Mouse (Mus musculus) ovary, postnatal 36 days (tissue): ENCODE measurements around the gene Haus8.
"Not testable (repeated sequence)": the region's sequence is repeated elsewhere in the genome, so short reads cannot be mapped to it uniquely, and the experiment has no call there.

Source experiments
- DNase-seq: peaks from one replicate; pipeline ENCODE4 v3.0.0; 2022; ENCODE audit warnings: low spot score, mixed read lengths

Haus8 gene

DNA sequence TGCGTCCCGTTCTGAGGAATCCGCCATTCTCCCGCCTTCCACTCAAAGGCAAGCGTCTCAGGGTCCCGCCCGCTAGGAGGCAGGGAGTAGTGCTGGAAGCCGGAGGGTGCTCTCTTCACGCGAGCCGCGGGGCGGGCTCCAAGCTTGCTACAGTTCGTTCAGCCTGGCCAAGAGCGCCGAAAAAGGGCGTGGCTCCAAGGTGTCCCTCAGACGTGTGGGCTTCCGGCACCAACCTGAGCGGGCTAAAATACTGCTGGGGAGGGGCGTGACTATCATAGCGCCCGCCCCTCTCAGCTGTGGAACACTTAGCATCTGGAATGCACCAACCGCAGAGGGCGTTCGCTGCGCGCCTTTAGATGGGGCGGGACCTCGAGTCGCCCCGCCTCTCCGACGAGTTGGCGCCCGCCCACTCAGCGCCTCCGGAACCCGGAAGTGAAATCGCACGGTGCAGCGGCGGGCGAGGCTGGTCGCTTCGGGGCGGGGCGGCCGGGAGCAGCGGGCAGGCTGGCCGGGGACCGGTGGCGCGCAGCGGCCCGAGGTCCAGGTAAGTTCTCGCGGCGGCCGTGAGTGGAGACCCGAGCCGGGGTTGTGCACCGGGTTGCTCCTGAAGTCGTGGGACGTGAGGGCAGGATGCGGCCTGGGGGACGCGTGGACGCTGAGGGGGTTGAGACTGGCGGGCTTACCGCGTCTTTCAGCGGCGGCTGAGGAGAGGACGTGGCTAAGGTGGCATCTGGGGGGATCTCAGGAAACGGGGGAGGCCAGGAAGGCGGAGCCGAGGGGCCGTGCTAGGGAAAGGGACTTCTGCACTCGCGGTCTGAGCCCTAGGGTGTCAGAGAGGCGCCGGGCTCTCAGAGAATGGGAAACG is at the start of gene Haus8, which contains the start of gene Myo9b:
Gene Haus8 (minus strand): TSS at position 649 of the 865 bp plus-strand sequence.
Gene Myo9b (plus strand): TSS at position 429 of the 865 bp plus-strand sequence.
- peak; percentile 99 for DNase-seq

DNA sequence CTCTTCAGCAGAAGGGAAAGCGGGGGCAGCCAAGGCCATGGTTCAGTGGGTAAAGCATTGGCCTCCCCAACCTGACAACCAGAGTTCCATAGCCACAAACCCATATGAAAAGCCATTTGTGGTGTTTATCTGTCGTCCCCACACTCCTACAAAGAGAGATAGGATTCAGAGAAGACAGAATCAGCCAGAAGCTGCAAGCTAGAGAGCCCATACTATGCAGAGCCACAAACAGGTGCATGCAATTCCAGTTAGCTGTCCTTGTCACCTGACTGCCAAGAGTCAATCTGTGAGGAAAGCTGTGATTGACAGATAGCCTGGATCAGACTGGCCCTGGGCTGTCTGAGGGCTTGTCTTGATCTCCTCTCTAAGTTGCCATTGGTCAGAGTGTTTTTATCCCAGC is 47.0 kb upstream of the Haus8 start:
- DNase-seq: not testable (repeated sequence)

DNA sequence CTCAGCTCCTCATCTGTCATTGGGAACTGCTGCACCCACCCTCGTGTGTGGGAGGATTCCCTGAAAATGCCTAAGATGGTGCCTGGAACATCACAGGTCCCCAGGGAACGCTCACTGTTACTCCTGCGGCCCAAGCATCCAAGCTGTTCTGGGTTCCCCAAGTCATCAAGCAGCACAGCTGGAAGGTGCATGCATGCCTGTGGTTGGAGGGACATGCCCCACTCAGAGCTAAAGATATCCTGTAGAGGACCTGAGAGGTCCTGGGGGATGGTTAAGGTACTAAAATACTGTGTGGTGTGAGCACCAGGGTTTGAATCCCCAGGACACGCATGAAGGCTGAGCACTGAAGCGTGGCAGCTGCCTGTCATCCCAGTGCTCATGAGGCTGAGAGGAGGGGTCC is 45.9 kb upstream of the Haus8 start:
- DNase-seq: not testable (repeated sequence)

DNA sequence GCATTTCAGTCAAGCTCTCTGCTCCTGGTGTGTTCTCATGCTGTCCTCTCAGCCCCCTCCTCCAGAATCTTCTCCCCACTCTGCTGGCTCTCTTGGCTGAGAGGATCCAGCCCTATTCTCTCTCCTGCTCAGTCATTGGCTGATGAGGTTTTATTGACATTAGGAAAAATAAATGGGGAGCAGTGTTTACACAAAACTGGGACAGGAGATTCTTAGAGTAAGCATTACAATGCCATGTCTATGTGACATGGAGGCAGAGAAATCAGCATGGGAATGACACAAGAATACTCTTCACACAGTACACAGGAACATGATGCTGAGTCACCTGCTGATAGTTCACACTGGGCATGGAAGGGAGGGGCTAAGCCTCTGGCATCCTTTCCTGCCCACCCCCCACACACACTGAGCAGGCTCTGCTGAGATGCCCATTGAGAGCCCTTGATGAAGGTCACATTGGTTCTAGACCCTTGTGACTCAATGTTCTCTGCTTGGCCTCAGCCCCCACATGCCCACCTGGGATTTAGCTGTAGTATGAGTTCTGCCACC is 43.8 kb upstream of the Haus8 start:
- DNase-seq: no peak

DNA sequence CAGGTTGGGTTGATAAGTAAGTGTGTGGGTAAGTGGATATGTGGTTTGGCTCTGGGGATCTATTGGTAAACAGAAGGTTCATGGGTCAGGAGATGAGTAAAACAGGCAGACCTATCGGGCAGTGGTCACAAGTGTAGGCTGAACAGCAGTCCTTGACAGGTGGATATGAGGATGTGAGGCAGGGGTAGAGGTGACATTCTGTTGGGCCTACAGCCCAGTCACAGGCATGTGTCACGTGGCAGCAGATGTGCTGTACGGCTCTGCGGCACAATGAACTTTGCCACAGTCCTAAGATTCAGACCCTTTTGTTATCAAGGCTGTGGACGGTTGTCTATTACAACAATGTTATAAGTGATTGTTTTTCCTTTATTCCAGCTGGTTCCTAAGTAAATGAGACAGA is 43.2 kb upstream of the Haus8 start:
- DNase-seq: no peak

DNA sequence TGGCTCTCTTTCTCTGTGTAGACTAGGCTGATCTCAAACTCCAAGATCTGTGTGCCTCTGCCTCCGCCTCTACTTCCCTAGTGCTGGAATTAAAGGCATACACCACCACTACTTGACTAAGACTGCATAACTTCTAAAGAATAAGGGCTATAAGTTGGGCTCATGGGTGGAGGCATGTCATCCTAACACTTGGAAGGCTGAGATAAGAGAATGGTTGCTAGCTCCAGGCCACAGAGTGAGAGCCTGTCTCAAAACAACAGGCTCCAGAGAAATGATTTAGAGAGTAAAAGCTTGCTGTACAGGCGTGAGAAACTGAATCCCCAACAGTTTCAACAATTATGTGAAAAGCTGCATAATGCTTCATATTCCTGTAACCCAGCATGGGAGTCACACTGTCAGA is 41.2 kb upstream of the Haus8 start:
- no peak for DNase-seq

DNA sequence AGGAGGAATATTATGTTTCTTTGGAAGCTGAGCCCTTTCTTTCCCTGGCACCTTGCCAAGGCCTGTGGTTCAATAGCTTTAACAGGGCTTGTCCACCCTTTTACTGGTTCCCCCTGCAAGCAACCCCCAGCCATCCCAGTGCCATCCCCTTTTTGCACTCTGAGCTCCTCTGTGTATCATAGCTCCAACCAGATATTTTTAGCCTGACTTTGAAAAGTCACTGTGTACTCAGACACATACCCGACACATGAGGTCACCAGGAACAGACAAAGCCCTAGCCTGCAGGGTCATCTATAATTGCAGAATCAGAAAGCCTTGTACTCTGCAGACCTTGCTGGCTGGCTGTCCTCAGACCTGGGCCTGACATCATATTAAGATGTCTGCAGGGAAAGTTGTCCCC is 40.0 kb upstream of the Haus8 start:
- peak; percentile 22 for DNase-seq

DNA sequence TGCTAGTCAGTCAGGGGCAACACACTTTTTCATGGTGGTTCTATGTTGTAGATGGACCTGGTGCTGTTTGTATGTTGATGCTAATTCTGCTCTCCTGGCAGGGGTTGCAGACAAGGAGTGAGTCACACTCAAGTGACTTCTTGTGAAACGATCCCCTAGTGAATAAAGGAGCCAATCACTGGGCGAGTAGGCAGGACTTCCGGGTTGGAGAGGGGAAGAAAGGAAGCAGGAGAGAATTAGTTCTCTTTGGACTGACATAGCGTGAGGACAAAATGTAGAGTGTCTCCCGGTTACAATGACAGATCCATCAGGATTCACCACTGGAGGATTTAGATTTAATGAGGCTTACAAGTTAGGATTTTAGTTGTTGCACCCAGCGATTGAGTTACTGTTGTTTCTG is 37.7 kb upstream of the Haus8 start:
- DNase-seq: no peak

DNA sequence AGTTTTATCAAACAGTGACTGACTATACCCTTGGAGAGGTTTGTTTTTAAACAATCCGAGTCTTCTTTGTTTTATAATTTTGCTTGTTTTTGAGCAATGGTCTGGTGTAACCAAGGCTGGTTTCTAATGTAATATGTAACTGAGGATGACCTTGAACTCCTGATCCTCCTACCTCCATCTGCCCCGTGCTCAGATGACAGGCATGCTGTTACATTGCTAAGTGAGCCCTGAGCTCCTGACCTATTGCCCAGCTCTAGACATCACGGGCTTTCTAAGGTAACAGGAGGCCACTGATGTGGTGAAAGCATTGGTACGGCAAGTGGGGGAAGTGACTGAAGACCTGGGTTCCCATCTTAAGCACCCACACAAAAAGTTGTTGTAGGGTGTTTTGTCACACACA is 35.2 kb upstream of the Haus8 start:
- no peak for DNase-seq

DNA sequence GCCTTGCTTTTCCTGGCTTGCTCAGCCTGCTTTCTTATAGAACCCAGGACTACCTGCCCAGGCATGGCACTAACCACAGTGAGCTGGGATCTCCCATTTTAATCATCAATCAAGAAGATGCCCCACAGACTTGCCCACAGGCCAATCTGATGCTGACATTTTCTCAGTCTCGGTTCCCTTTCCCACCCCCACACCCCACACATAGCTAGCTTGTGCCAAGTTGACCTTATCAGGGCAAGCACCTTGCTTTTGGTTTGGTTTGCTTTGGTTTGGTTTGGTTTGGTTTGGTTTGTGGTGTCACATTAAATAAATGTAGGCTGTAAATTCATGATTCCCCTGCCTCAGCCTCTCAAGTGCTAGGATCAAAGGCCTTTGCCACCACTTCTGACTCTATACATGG is 34.6 kb upstream of the Haus8 start:
- DNase-seq: no peak

DNA sequence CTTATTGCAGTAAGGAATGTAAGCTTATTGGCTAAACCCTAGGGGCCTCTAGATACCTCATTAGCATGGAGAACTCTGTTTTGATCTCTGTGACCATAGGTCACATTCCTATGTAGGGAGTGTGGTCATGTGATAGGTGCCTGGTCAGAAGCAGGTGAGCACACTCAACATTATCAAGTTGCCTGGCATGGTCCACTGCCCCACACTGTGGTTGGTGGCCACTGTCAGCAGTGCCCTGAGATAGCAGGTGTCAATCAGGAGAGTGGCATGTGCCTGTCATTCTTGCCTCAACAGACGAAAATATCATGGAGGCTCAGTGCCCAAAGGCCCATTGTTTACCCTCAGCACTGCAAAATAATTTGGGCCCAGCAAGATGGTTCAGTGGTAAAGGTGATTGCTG is 33.3 kb upstream of the Haus8 start:
- no peak for DNase-seq

DNA sequence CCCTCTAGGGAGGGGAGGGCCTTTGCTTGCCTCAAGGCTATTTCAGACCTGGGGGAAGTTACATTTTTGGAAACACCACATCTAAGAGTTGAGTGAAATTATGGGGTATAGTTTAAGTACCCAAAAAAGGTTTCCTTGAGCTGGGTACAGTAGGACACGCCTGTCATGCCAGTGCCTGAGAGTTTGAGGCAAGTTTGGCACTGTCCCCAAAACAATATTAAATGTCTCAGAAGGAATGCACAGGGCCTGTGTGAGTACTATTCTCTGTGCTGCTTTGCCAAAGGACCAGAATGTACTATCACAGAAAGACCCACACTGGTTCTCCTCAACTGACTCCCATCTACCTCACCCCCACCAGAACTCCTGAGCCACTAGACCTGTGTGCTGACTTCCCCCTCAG is 30.9 kb upstream of the Haus8 start:
- no peak for DNase-seq

DNA sequence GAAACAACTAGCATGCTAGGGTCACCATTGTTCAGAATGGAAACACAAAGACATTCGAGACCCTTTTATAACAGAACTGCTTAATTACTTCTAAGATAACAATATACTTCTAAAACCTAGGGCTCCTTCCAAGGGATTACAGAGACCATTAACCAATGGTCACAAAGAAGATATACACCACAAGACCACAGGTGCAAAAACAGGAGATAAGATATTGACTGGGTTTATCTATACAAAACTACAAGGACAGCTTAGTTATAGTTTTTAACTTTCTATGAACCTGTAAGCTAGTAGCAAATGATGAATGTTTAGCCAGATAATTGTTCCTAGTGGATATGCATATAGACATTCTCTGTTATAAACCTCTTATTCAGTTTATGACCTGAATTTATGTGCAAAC is 30.1 kb upstream of the Haus8 start:
- no peak for DNase-seq

DNA sequence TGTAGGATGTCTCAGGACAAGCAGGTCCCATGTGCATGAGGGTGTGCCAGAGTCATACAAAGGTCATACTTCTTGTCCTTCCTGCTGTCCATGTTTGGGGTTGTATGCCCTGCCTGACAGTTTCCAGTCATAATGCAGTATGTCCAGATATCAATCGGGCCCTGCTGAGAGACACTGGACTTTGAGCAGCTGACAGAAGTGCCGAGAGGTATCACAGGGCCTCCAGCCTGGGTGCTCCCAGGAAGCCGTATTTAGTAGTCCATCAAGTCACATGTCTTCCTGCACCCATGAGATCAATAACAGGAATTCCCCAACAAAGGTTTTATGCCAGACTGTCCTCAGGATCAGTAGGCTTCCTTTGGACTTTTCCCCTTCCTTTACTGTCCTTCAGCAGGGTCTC is 27.0 kb upstream of the Haus8 start:
- DNase-seq: no peak

DNA sequence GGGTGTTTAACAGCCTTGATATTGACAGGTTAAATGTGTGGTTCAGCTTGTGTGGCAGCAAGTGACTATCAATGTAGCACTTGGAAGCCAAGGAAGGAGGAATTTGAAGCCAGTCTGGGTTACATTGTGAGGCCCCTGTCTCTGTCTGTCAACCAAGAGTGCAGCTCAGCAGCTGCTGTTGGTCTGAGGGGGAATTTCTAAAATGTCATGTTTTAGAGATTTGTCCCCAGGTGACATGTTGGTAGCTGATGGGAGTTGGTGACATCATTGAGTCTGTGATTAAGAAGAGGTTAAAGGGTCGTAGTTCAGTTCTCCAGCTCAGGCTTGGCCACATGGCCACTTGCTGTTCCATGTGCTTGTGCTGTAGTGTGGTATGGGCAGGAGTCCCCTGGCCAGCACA is 24.7 kb upstream of the Haus8 start:
- DNase-seq: no peak

DNA sequence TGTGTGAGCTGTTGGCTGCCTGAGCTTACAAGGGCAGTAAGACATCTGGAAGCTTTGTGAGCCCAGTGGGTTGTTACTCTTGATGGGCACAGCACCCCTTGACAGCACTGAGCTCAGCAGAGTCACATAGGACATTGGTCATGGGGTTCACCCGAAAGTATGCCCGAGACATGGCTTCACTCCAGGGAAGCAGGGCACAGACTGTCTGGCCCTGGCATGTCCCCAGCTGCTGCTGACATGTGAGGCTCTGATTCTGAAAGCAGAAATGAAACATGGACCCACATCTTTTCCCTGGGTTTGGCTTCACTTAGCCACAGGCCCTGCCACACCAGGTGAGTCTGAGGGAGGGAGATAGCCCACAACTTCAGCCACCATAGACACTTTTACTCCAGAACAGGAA is 24.1 kb upstream of the Haus8 start:
- no peak for DNase-seq

DNA sequence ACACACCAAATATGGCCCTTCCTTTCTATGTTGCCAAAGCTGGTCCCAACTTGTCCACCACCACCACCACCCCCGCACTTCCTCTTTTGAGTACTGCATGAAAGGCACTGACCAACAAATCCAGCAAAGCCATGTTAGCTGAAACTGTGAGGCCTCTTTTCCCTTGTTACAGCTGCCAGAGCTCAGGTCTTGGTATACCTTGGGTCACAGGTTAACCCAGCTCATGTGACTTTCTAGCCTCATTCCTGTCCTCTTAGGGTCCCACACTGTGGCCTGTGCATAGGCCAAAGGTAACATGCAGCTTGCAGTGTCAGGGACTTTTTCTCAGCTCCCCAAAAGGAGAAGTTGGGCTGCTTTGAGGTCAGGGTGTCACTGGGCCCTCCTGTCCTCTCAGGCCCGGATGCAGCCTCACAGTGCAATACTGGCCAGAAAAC is 23.5 kb upstream of the Haus8 start:
- DNase-seq: no peak

DNA sequence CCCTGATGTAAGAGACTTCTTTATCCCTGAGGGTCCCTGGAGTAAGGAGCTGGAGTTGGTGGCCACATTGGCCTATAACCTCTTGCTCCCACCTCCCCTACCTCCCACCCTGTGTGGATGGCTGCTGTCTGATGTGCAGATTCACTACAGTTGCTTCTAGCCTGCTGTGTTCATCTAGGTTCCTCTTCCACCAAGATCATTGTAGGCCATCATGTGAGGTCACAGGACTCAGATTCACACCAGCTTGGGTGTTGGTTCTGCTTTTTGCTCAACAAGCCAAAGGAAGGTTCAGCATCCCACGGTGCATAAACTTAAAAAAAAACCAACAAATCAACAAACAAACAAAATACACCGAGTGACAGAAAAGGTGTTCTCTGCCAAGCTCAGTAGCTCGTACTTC is 21.2 kb upstream of the Haus8 start:
- not testable (repeated sequence) for DNase-seq

DNA sequence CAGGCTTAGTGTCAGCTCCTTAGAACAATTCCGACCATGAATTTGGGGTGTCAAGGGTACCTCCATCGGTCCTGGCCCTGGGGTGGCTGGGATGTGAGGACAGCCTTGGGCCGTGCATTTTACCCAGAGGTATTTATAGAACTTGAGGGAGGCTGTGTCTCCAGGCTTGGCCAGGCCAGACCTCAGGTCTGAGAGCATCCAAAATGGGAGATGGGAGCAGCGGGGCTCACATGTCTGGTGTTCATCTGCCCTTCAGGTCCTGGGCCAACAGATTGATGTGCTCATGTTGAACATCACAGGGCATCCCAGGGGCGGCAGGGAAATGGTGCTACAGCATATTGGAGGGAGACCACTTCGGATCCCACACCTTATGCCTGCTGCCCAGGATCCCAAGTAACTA is 18.6 kb upstream of the Haus8 start:
- DNase-seq: no peak

DNA sequence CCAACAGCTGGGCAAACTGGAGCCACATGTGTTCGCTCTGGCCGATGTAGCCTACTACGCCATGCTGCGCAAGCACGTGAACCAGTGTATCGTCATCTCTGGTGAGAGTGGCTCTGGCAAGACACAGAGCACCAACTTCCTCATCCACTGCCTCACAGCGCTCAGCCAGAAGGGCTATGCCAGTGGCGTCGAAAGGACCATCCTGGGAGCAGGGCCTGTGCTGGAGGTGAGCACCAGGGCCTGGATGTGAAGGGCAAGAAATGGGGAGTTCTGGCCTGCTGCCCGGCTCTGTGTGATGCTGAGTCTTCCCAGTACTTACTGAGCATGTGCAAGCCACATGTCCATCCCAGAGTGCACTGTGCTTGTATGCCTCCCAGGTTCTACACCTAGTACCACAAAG is 18.2 kb upstream of the Haus8 start:
- DNase-seq: no peak

DNA sequence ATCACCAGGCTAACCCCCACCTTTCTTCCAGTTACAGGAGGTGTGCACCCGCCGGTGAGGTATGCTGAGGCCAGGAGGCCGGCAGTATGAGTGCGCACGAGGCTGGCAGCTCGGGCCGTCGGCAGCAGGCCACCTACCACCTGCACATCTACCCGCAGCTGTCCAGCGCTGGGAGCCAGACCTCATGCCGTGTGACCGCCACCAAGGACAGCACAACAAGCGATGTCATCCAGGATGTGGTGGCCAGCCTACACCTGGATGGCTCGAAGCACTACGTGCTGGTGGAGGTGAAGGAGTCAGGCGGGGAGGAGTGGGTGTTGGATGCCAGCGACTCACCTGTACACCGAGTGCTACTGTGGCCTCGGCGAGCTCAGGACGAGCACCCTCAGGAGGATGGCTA is 17.5 kb upstream of the Haus8 start:
- DNase-seq: no peak

DNA sequence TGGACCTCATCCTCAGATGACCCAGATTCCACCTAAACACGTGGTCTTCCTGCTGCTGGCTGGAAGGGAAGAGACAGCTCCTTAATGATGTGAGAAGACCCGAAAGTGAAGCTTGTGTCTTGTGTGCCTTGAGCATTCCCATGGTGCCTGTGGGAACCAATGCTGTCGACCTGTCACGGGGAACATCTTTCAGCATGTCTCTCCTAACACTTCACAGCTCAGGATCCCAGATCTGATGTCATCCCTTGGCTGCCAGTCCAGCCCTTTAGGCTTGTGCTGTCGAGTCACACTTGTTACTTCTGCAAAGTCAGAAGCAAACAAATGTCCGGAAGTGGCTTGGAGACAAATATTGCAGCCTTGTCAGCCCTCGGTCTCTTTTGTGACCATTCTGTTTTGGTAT is 16.4 kb upstream of the Haus8 start:
- DNase-seq: no peak

DNA sequence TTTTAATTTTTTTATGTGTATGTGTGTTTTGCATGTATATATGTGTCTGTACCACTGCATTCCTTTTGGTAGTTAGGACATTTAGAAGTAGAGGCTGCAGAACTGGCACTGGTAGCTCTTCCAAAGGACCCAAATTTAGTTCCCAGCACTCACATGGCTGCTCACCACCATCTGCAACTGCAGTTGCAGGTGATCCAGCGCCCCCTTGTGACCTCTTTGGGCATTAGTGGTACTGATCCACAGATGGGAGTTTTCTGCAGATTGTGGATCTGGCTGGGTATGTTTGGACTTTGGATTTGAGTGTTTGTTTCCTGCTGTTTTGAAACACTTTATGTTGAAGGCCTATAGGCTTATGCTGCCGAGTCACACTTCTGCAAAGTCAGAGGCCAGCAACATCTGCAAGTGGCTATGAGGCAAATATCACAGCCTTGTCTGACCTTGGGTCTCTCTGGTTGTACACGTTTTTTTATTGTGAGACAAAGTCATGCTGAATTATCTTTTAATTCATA is 15.8 kb upstream of the Haus8 start:
- DNase-seq: no peak

DNA sequence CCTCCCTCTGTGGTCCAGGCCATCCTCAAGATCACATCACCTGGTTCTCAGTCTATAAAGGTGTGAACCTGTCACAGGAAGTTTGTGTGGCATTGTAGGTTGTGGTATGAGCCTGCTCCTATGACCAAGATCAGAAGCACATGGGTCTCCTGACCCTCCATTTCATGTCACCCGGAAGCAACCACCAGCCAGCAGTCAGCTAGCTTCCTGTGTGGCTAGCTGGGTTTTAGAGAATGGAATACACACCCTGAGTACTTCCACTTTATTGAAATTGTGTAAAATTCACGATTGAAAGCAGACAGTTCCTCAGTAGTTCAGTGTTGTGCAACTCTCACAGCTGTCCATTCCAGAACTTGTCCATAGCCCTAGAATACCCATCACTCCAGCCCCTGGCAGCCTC is 13.5 kb upstream of the Haus8 start:
- not testable (repeated sequence) for DNase-seq
